Mouse (Mus musculus): ENCODE results near the gene Gm47959. TPM values are rescaled to one million over a fixed set of nuclear protein-coding genes. Genes with fewer than 3 reads are reported as not detected.

Gene Gm47959
- polyA plus RNA-seq, 1 experiment from 2014 or later, result not detected

DNA sequence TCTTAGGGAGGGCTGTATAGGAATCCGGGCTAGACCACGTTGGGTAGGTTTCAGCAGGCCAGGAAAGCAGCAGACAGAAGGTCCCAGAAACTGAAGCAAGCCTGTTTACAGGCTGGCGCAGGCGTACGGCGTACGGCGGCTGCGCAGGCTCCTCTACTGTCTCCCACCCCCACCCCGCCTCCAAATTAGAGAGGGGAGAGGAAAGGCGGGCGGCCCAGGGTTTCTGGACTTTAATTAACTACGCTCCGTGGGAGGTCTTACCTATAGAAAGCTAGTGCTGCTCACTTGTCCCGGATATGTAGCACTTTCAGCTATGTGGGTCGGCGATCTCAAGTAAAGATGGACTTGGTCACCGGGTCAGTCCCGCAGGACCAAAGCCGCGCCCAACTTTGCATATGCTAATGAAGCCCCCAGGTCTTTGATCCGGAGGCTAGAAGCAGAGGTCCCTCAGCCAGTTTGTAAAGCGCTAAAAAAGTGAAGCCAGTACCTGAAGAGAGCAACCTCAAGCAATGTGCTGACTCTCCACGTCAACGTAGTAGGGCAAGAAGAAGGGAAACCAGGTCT, 37.8 kb downstream of the Gm47959 start, which contains the start of gene Slc19a3:
Gene Slc19a3 (minus strand): TSS at position 340 of the 564 bp plus-strand sequence.
- H3K4me1 ChIP-seq (ENCODE audit: control insufficient read depth, insufficient read depth, low read length), result no peaks in the 10 kb centered on the region
- DNase-seq (ENCODE audit: low spot score) (peak; percentile 55), ATAC-seq (ENCODE audit: insufficient number of reproducible peaks, low FRiP score, low TSS enrichment, low read depth) (peak; percentile 71)
- under 1% methylated on average over 25 of the region's 25 CpGs for WGBS
- peak within 1 kb of the TSS; percentile 37 for H3K4me3 ChIP-seq (ENCODE audit: low read depth, low read length)
- peak within 1 kb of the TSS; percentile 43 for H3K9ac ChIP-seq (ENCODE audit: low read length)
- H3K27ac ChIP-seq (replicated peaks; ENCODE audit: low read depth, low read length), result no peak within 1 kb of the TSS
- H3K4me2 ChIP-seq (ENCODE audit: low read depth, severe bottlenecking), result peak within 1 kb of the TSS; percentile 65
- no peaks in the 10 kb centered on the region for H3K27me3 ChIP-seq (ENCODE audit: control insufficient read depth, insufficient read depth, low read length)
- no peaks in the 10 kb centered on the region for H3K36me3 ChIP-seq (ENCODE audit: control insufficient read depth, insufficient read depth, low read length)
- H3K9me3 ChIP-seq (ENCODE audit: control insufficient read depth, low read length), result no peaks in the 10 kb centered on the region

DNA sequence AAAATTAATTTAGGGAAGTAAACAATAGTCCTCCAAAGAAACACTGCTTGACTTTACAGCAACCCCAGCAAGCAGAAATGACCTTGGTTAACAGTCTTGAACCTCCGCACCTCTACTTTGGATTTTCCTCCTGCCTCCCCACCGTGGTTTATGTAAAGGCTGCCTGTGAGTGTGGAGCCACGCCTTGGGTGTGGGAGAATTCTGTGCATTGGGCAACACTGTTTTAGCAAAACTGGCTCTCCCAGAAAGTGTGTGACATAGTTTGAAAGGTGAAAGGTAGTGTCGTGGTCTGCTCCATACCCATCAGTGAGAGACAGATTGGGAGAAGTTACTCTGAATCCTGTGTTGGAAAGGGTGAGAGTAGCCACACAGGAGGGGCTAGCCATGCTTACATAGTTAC, 38.7 kb downstream of the Gm47959 start:
- 79% methylated on average over 4 of the region's 4 CpGs for WGBS
- no peak overlapping the region for H3K9ac ChIP-seq (ENCODE audit: low read length)
- no peaks in the 10 kb centered on the region for H3K36me3 ChIP-seq (ENCODE audit: control insufficient read depth, insufficient read depth, low read length)
- H3K9me3 ChIP-seq (ENCODE audit: control insufficient read depth, low read length), result no peaks in the 10 kb centered on the region
- no peaks in the 10 kb centered on the region for H3K27me3 ChIP-seq (ENCODE audit: control insufficient read depth, insufficient read depth, low read length)
- ATAC-seq (ENCODE audit: insufficient number of reproducible peaks, low FRiP score, low TSS enrichment, low read depth) (no peak), DNase-seq (ENCODE audit: low spot score) (no peak)
- H3K27ac ChIP-seq (replicated peaks; ENCODE audit: low read depth, low read length), result no peak overlapping the region
- H3K4me1 ChIP-seq (ENCODE audit: control insufficient read depth, insufficient read depth, low read length), result no peaks in the 10 kb centered on the region
- no peak overlapping the region for H3K4me3 ChIP-seq (ENCODE audit: low read depth, low read length)
- H3K4me2 ChIP-seq (ENCODE audit: low read depth, severe bottlenecking), result no peak overlapping the region

DNA sequence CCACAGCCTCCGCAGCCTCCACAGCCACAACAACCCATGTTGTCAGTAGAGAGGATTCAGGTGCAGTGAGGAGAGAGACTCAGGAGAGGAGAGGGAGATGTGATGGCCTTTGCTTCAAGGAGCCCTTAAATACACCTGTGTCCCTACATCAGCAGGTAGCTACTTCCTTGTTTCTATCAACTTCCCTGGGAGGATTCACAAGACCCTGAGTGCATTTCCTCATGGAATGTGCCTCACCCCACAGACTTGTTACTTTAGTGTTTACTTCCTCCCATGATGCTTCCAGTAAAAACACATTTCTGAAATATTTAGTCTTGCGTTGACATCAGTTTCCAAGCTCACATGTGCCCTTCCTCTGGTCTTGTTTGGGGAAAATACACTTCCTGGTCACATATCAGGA, 42.0 kb downstream of the Gm47959 start, which contains the start of gene Krtap28-10:
Gene Krtap28-10 (minus strand): TSS at position 101 of the 400 bp plus-strand sequence.
- Histone ChIP-seq H3K27me3 (ENCODE audit: control insufficient read depth, insufficient read depth, low read length) (no peaks in the 10 kb centered on the region), H3K4me3 (ENCODE audit: low read depth, low read length) (no peak within 1 kb of the TSS), H3K27ac (replicated peaks; ENCODE audit: low read depth, low read length) (no peak within 1 kb of the TSS), H3K9me3 (ENCODE audit: control insufficient read depth, low read length) (no peaks in the 10 kb centered on the region), H3K4me2 (ENCODE audit: low read depth, severe bottlenecking) (no peak within 1 kb of the TSS), H3K4me1 (ENCODE audit: control insufficient read depth, insufficient read depth, low read length) (no peaks in the 10 kb centered on the region), H3K36me3 (ENCODE audit: control insufficient read depth, insufficient read depth, low read length) (no peaks in the 10 kb centered on the region), H3K9ac (ENCODE audit: low read length) (no peak within 1 kb of the TSS)
- WGBS, result 90% methylated on average over 2 of the region's 2 CpGs
- DNase-seq (ENCODE audit: low spot score), result no peak
- no peak for ATAC-seq (ENCODE audit: insufficient number of reproducible peaks, low FRiP score, low TSS enrichment, low read depth)

DNA sequence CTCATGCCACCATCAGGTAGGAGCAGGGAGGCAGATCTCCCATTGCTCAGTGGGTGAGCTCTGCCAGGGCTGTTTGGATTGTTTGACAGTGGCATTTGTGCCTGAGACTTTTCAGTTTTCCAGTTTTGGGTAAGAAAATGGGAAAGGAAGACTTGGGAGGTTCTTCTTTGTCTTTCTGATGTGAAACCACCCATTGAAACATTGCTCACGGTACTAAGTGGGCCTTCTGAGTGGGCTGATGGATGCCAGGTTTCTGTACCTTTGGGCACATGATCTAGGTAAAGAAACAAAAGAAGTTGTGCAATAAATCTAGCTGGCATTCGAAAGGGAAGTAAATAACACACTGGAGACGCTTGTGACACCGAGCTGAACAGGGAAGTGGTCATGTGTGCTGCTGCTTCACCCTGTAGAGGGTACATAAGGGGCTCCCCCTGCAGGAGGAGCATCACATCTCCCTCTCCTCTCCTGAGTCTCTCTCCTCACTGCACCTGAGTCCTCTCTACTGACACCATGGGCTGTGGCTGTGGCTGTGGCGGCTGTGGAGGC, 44.6 kb downstream of the Gm47959 start, which contains the start of gene Gm47969:
Gene Gm47969 (plus strand): TSS at position 51 of the 546 bp plus-strand sequence.
- Histone ChIP-seq H3K36me3 (ENCODE audit: control insufficient read depth, insufficient read depth, low read length) (no peaks in the 10 kb centered on the region), H3K4me1 (ENCODE audit: control insufficient read depth, insufficient read depth, low read length) (no peaks in the 10 kb centered on the region), H3K27ac (replicated peaks; ENCODE audit: low read depth, low read length) (no peak within 1 kb of the TSS), H3K9ac (ENCODE audit: low read length) (no peak within 1 kb of the TSS), H3K4me2 (ENCODE audit: low read depth, severe bottlenecking) (no peak within 1 kb of the TSS), H3K9me3 (ENCODE audit: control insufficient read depth, low read length) (no peaks in the 10 kb centered on the region), H3K27me3 (ENCODE audit: control insufficient read depth, insufficient read depth, low read length) (no peaks in the 10 kb centered on the region), H3K4me3 (ENCODE audit: low read depth, low read length) (no peak within 1 kb of the TSS)
- DNase-seq (ENCODE audit: low spot score) (no peak), ATAC-seq (ENCODE audit: insufficient number of reproducible peaks, low FRiP score, low TSS enrichment, low read depth) (no peak)
- 88% methylated on average over 5 of the region's 5 CpGs for WGBS

Other genes with a start within 250 kb of the Gm47959 start
- not detected in 2 replicates for gene Tm4sf20, start 232.1 kb upstream of the Gm47959 start, polyA plus RNA-seq (2014; fragmentation: Nextera tagmentation; extraction: Ambion mirVana)
- not detected in 2 replicates for gene Gm47791, start 229.3 kb upstream of the Gm47959 start, polyA plus RNA-seq (2014; fragmentation: Nextera tagmentation; extraction: Ambion mirVana)
- 39.8 and 42.1 TPM in 2 replicates for gene Agfg1, start 161.1 kb upstream of the Gm47959 start, polyA plus RNA-seq (2014; fragmentation: Nextera tagmentation; extraction: Ambion mirVana)
- gene A030005L19Rik, start 87.2 kb upstream of the Gm47959 start, polyA plus RNA-seq (2014; fragmentation: Nextera tagmentation; extraction: Ambion mirVana), result 0.33 TPM in 1 of 2 replicates, not detected in the other
- gene A030014E15Rik, start 75.6 kb upstream of the Gm47959 start, polyA plus RNA-seq (2014; fragmentation: Nextera tagmentation; extraction: Ambion mirVana), result not detected in 2 replicates
- not detected in 2 replicates for gene Gm6217, start 69.1 kb upstream of the Gm47959 start, polyA plus RNA-seq (2014; fragmentation: Nextera tagmentation; extraction: Ambion mirVana)
- not detected in 2 replicates for gene A030003K21Rik, start 57.2 kb upstream of the Gm47959 start, polyA plus RNA-seq (2014; fragmentation: Nextera tagmentation; extraction: Ambion mirVana)
- gene Gm7544, start 44.5 kb upstream of the Gm47959 start, polyA plus RNA-seq (2014; fragmentation: Nextera tagmentation; extraction: Ambion mirVana), result not detected in 2 replicates
- not detected in 2 replicates for gene Gm47955, start 40.3 kb upstream of the Gm47959 start, polyA plus RNA-seq (2014; fragmentation: Nextera tagmentation; extraction: Ambion mirVana)
- 0.83 and 1.6 TPM in 2 replicates for gene Slc19a3, start 37.9 kb downstream of the Gm47959 start, polyA plus RNA-seq (2014; fragmentation: Nextera tagmentation; extraction: Ambion mirVana)
- gene Krtap28-10, start 41.9 kb downstream of the Gm47959 start, polyA plus RNA-seq (2014; fragmentation: Nextera tagmentation; extraction: Ambion mirVana), result not detected in 2 replicates
- gene Gm47969, start 44.4 kb downstream of the Gm47959 start, polyA plus RNA-seq (2014; fragmentation: Nextera tagmentation; extraction: Ambion mirVana), result not detected in 2 replicates
- not detected in 2 replicates for gene A030005K14Rik, start 58.8 kb downstream of the Gm47959 start, polyA plus RNA-seq (2014; fragmentation: Nextera tagmentation; extraction: Ambion mirVana)
- not detected in 2 replicates for gene Krtap28-13, start 60.4 kb downstream of the Gm47959 start, polyA plus RNA-seq (2014; fragmentation: Nextera tagmentation; extraction: Ambion mirVana)
- not detected in 2 replicates for gene Ccl20, start 116.2 kb downstream of the Gm47959 start, polyA plus RNA-seq (2014; fragmentation: Nextera tagmentation; extraction: Ambion mirVana)
- 0.11 TPM in 1 of 2 replicates, not detected in the other for gene Daw1, start 159.2 kb downstream of the Gm47959 start, polyA plus RNA-seq (2014; fragmentation: Nextera tagmentation; extraction: Ambion mirVana)